Mouse (Mus musculus) neutrophil, adult 5-6 weeks (primary cell): ENCODE data around the gene Fermt3. TPM values are rescaled to one million over a fixed set of nuclear protein-coding genes. Genes with fewer than 3 reads are reported as not detected.
"Not testable (repeated sequence)": the region's sequence is repeated elsewhere in the genome, so short reads cannot be mapped to it uniquely, and the experiment has no call there.

Experiments used
- ATAC-seq: fragments of 151-379, 151-347 bp; 2 replicates; pipeline ENCODE4 v1.8.0; 2017; ENCODE audit warnings: mild to moderate bottlenecking, moderate TSS enrichment; ENCODE audit not compliant: insufficient number of reproducible peaks, poor library complexity, low FRiP score, severe bottlenecking; ENCODE audit errors: extremely low read depth
- total RNA-seq: library from RNA; stranded (forward); fragments of 200-1000 nt; gene quantifications from 2 replicates; pipeline ENCODE4 v1.2.3, GENCODE M21; 2017

Fermt3 gene
- 211 and 225 TPM in 2 replicates for total RNA-seq

- peak; percentile 65 for ATAC-seq
Measured at GRCm38 (mm10) chr19:7019191-7019590, at the start of gene Fermt3. Gene Fermt3, minus strand, starts transcription at chr19:7019469.

DNA sequence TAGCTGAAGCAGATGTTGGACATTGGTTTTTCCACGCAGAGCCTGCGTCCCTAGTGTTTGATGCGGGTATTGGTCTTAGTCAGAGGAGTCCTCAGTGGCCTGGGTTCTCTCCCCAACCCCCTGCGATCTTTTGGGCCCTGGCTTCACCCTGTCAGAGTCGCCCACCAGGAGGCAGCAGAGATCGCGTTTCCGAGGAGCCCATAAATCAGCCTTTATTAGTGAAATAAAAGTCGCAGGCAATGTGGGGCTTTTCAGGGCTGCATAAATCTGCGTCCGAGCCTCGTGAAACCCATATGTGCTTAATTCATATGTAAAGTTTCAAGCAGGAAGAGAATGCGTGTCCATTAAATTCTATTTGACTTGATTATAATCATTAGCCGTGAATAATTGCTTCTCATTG is 48.9 kb upstream of the Fermt3 start:
- peak; percentile 43; the same call in 1 of the 2 replicates for ATAC-seq

DNA sequence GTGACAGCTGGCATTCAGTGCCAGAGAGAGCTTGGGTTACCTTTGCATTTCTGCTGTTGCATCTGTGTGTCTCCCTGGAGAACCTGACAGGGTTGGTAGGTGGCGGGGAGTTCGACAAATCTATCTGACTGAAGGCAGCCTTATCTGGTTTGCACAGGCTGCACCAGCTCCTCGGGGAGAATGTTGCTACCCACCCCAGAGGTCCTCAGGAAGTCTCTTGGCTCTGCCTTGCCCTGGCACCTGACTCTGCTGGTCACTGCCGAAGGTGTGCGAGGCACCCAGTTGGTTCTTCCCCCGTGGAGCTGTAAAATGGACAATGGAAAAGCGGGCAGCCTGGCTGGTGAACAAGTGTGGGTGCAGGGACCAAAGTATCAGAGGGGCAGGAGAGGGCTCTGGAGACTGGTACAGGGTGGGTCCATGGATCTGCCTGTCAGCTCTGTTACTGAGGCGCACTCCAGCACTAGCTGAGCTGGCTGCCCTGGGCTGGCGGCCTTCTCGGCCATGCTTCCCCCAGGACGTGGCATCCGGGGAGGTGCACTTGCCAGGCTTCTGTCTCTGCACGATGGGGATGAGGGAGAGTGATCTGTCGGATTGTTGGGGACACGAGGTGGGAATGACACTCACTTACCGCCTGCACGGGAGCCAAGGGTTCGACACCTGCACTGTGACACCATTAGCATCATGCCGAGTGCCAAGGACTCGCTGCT is 48.2 kb upstream of the Fermt3 start:
- no peak for ATAC-seq

GRCm38 (mm10) chr19:7066828-7067342 is 47.6 kb upstream of the Fermt3 start:
- no peak for ATAC-seq

DNA sequence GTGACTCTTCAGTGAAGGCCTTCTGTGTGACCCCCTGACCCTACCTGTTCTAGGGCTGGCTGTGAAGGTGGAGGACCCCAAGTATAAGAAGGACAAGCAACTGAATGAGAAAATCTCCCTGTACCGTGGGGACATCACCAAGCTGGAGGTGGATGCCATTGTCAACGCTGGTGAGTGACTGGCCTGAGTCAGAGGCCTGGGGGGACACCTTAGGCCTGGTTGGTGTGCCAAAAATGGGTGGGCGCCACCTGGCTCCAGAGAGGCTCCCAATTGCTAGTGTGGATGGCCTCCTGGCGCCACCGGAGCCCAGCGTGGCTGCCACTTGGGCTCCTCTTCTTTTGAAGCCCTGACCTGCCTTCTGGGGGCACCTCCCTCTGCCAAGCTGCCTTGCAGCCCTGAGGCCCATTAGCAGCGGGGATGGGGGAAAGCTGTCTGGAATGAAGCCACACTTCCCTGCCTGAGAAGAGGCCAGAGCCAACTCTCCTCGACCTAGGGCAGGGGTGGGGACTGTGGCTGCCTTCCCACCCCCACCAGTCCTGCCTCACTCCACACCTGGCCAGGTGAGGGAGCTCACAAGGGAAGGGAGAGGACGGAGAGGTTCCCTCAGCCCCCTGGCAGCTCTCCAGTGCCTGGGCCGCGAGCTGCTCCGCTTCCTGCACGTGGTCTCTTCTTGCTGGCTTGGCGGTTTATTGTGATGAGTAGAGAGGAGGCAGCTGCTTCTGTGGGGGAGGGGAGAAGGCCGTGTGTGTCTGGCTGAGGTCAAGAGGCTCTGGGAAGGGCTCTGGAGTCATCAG is 47.0 kb upstream of the Fermt3 start:
- ATAC-seq, result no peak

- ATAC-seq, result peak; percentile 82
Measured at GRCm38 (mm10) chr19:7064571-7064970, 45.3 kb upstream of the Fermt3 start.

GRCm38 (mm10) chr19:7062916-7063315 is 43.6 kb upstream of the Fermt3 start:
- no peak for ATAC-seq

GRCm38 (mm10) chr19:7062110-7062509 is 42.8 kb upstream of the Fermt3 start:
- no peak for ATAC-seq

- no peak for ATAC-seq
Measured at GRCm38 (mm10) chr19:7058541-7058940, 39.3 kb upstream of the Fermt3 start.

DNA sequence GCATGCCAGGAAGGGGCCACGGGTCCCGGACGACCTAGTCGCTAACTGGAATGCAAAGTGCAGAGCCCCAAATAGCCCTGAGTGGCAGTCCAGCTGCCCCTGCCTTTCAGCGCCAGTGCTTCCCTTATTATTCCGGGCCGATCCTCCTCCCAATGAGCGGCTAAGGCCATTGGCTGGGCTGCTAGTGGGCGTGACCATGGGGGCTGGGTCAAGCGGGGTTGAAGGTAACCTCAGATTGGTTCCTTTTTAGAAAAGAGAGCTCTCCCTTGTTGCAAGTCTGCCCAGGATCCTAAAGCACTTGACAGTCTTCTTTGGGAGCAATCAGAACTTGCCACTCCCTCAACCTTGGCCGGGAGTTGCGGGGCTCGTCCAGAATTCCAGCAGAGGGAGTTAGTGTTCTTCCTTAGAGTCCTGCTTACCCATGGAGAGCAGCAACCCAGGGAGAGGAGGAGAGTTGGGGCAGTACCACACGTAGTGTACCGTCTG is 38.5 kb upstream of the Fermt3 start:
- ATAC-seq, result peak; percentile 79

DNA sequence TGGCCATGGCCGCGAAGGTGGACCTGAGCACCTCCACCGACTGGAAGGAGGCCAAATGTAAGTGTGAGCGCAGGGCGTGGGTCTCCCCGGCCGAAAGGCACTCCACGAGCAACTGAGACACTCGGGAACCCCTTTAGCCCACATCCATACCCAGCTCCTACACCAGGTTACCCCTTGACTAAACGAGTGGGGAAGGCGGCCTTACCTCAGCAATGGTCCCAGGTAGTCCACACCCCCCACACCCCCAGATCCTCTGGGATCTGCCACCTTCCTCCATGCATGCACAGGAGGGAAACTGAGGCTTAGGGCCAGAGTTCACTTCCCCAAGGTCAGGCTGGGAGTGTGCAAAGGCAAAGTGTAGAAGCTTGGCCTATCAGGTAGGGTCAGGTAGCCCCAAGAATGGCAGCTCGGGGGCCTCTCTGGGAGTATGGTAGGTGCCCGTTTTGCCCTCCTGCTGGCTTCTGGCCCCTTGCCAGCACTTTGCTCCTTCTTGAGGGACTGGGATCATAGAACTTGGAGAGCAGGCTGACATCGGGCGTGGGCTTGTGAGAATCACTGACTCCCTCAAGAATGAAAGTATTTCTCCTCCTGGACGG is 38.0 kb upstream of the Fermt3 start:
- no peak for ATAC-seq

- peak; percentile 53 for ATAC-seq
Measured at GRCm38 (mm10) chr19:7056248-7057087, 37.2 kb upstream of the Fermt3 start, which contains the start of gene Macrod1. Gene Macrod1, plus strand, starts transcription at chr19:7056810.

DNA sequence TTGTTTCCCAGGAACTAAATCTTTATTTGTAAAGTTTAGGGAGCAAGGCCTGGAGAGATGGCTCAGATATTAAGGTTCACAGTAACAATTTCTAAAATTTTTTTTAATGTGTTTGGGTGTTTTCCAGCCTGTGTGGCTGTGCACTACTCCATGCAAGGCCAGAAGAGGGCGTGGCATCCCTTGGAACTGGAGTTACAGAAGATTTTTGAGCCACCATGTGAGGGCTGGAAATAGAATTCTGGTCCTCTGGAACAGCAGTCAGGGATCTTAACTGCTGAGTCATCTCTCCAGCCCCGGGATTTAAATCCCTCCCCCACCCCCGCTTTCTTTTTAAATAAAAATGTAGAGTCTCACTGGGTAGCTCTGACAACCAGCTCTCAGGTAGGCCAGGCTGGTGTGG is 35.9 kb upstream of the Fermt3 start:
- no peak for ATAC-seq

- ATAC-seq, result no peak
Measured at GRCm38 (mm10) chr19:7054772-7055171, 35.5 kb upstream of the Fermt3 start.

GRCm38 (mm10) chr19:7053382-7053781 is 34.1 kb upstream of the Fermt3 start:
- ATAC-seq, result not testable (repeated sequence)

- no peak for ATAC-seq
Measured at GRCm38 (mm10) chr19:7044706-7045105, 25.4 kb upstream of the Fermt3 start.

DNA sequence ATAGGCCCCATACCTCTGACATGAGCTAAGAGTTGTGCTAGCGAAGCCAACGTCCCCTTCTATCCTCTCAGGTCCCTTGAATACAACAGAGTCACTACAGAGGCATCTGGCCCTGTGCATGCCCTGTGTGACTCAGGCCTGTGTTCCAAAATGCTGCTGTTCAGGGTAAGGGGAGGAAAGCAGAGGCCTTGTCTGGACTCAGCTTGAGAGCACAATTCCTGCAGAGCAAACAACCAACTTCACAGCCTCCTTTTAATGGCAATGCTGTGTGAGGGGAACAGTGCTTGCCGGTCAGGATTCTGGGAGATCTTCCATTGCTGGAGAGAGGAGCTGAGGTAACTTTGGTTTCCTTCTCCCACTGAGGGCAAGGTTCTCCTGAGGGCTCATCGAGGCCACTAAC is 25.0 kb upstream of the Fermt3 start:
- ATAC-seq, result no peak

- no peak for ATAC-seq
Measured at GRCm38 (mm10) chr19:7041171-7041570, 21.9 kb upstream of the Fermt3 start.
